Comparison of ENCODE assay signal across 17 mouse cellular contexts in genomic region chr6:41529987-41530386, GRCm38 (mm10). TPM values are rescaled to one million over a fixed set of nuclear protein-coding genes. Genes with fewer than 3 reads are reported as not detected.
DNase-seq lines count a peak whose midpoint lies in the region; ATAC-seq and TF ChIP-seq lines count a peak whose summit lies in the region.
"Not testable (repeated sequence)": the region's sequence is repeated elsewhere in the genome, so short reads cannot be mapped to it uniquely, and the experiment has no call there.
"Had no signal": no experiment of that assay in that cellular context is flagged by ENCODE, and none has a peak within 500 bp of the region (broad histone marks: within the 10 kb centered on the region; RNA-seq: fewer than 3 reads in every experiment).

No protein-coding gene starts in this region.

- peak; percentile 70 for TF ChIP-seq CTCF in layer of hippocampus, adult 2 months (conservative IDR thresholded peaks at IDR 0.05)
- peak; percentile 23; the same call in 1 of the 2 replicates for TF ChIP-seq CTCF in liver, postnatal 0 days (IDR thresholded peaks at IDR 0.05; ENCODE audit: low read depth)

- not testable (repeated sequence) for H3K4me1 ChIP-seq in hindbrain, embryonic 11.5 days (replicated peaks; ENCODE audit: control insufficient read depth, insufficient read depth, low read length); liver, postnatal 0 days (ENCODE audit: insufficient read depth)

- not testable (repeated sequence) for H3K27ac ChIP-seq in hindbrain, embryonic 11.5 days (ENCODE audit: low read depth, low read length); layer of hippocampus, adult 2 months; liver, postnatal 0 days (ENCODE audit: low read depth)

- 0% methylated on average over 1 of the region's 2 CpGs for WGBS in hindbrain, embryonic 11.5 days
- WGBS in liver, postnatal 0 days (ENCODE audit: insufficient replicate concordance) = 34% methylated on average over 2 of the region's 2 CpGs

- not testable (repeated sequence) for H3K4me2 ChIP-seq in hindbrain, embryonic 11.5 days (replicated peaks; ENCODE audit: low read depth, low read length); liver, postnatal 0 days (ENCODE audit: low read depth, low read length)

- not testable (repeated sequence) for H3K36me3 ChIP-seq in hindbrain, embryonic 11.5 days (ENCODE audit: control insufficient read depth, insufficient read depth, low read length); liver, postnatal 0 days (replicated peaks; ENCODE audit: insufficient read depth, low read length)

- H3K4me3 ChIP-seq in hindbrain, embryonic 11.5 days (ENCODE audit: low read depth, low read length); layer of hippocampus, adult 2 months; liver, postnatal 0 days (ENCODE audit: low read depth, low read length): not testable (repeated sequence)

- H3K27me3 ChIP-seq in hindbrain, embryonic 11.5 days (ENCODE audit: control insufficient read depth, insufficient read depth, low read length); liver, postnatal 0 days (ENCODE audit: insufficient read depth, low read length): not testable (repeated sequence)

- TF ChIP-seq EP300 in liver, postnatal 0 days (IDR thresholded peaks at IDR 0.05; ENCODE audit: low read depth) = not testable (repeated sequence)

- ATAC-seq in hindbrain, embryonic 11.5 days (ENCODE audit: low FRiP score); liver, postnatal 0 days: not testable (repeated sequence)

- not testable (repeated sequence) for H3K9me3 ChIP-seq in hindbrain, embryonic 11.5 days (ENCODE audit: control insufficient read depth, low read length); liver, postnatal 0 days (ENCODE audit: low read length)

- DNase-seq in CD4-positive, CD25-positive, alpha-beta regulatory T cell, adult 2 months (ENCODE audit: low read depth, low spot score) = peak; percentile 39
- peak; percentile 24 for DNase-seq in adrenal gland, postnatal 10 days
- DNase-seq in embryo, embryonic 11 days = peak; percentile 14
- DNase-seq in hindbrain, embryonic 11.5 days (ENCODE audit: low spot score) = peak; percentile 29
- DNase-seq in layer of hippocampus, adult 2 months (ENCODE audit: low spot score in 2 of 2); liver, postnatal 0 days: not testable (repeated sequence)
- peak; percentile 33 for DNase-seq in naive thymus-derived CD4-positive, alpha-beta T cell, adult 2 months (ENCODE audit: low read depth)
- peak; percentile 52 for DNase-seq in testis, postnatal 10 days (ENCODE audit: low spot score)

- not testable (repeated sequence) for H3K9ac ChIP-seq in hindbrain, embryonic 11.5 days (ENCODE audit: low read depth, low read length); liver, postnatal 0 days (replicated peaks)

RNA-seq across cellular contexts. Expression of gene Prss2, which starts 8.4 kb away (rescaled TPM):
- total RNA-seq in adrenal gland, postnatal 10 days (2021) = not detected
- not detected in 2 replicates for polyA plus RNA-seq in hindbrain, embryonic 11.5 days (2014; fragmentation: Nextera tagmentation; extraction: Ambion mirVana)
- total RNA-seq in layer of hippocampus, adult 2 months (2021) = not detected
- polyA plus RNA-seq in liver, postnatal 0 days (2015; fragmentation: Nextera tagmentation; extraction: Ambion mirVana) = 0.18 and 10.5 TPM in 2 replicates
- total RNA-seq: adrenal gland, postnatal 36 days; gastrocnemius, postnatal 4 days; heart, postnatal 25 days; layer of hippocampus, postnatal 36 days; left cerebral cortex, postnatal 36 days had no signal
- polyA plus RNA-seq: forebrain, embryonic 13.5 days; heart, embryonic 11.5 days; liver, embryonic 13.5 days; neural tube, embryonic 15.5 days had no signal
